Mouse (Mus musculus) testis, adult 2 months (tissue): ENCODE measurements at regions not wholly inside any gene's neighbourhood (a gene's known extent, or its start where the extent isn't known, plus 50 kb on each side); places are given as distances from the start of the nearest gene placed in this dataset.

Source experiments
- H3K27ac ChIP-seq: fragments of 200-500 bp; 2 replicates; pipeline ENCODE4 v1.5.1; 2012; ENCODE audit warnings: low read depth, low read length; ENCODE audit not compliant: control insufficient read depth, insufficient read depth
- H3K27me3 ChIP-seq: fragments of 200-500 bp; 2 replicates; pipeline ENCODE4 v1.6.1; 2012; ENCODE audit warnings: mild to moderate bottlenecking, low read length, moderate library complexity; ENCODE audit not compliant: control insufficient read depth, insufficient read depth
- H3K36me3 ChIP-seq: fragments of 200-500 bp; 2 replicates; pipeline ENCODE4 v1.6.1; 2012; ENCODE audit warnings: mild to moderate bottlenecking, low read length; ENCODE audit not compliant: control insufficient read depth, insufficient read depth
- H3K4me1 ChIP-seq: fragments of 200-500 bp; 2 replicates; pipeline ENCODE4 v1.6.1; 2012; ENCODE audit warnings: low read length; ENCODE audit not compliant: control insufficient read depth, insufficient read depth
- H3K4me3 ChIP-seq: fragments of 200-500 bp; 2 replicates; pipeline ENCODE4 v1.5.1; 2012; ENCODE audit warnings: low read depth, mild to moderate bottlenecking, low read length, moderate library complexity, mixed read lengths; ENCODE audit not compliant: control insufficient read depth
- CTCF ChIP-seq: fragments of 200-500 bp; IDR thresholded peaks from 2 replicates; pipeline ENCODE4 v1.5.1; 2012; ENCODE audit warnings: low read depth, mild to moderate bottlenecking, inconsistent platforms, low read length, moderate library complexity; ENCODE audit not compliant: control insufficient read depth, insufficient read depth, insufficient replicate concordance
- POLR2A ChIP-seq: fragments of 200-500 bp; IDR thresholded peaks from 2 replicates; pipeline ENCODE4 v1.6.1; 2012; ENCODE audit warnings: low read depth, mild to moderate bottlenecking, inconsistent platforms, low read length, moderate library complexity; ENCODE audit not compliant: control insufficient read depth

- peaks cover 4% of the 10 kb centered on the region for H3K4me1 ChIP-seq
- H3K36me3 ChIP-seq, result no peaks in the 10 kb centered on the region
- TF ChIP-seq POLR2A (no peak), CTCF (no peak)
- H3K27ac ChIP-seq, result no peak overlapping the region
- peak overlapping the region; percentile 54 for H3K4me3 ChIP-seq
- no peaks in the 10 kb centered on the region for H3K27me3 ChIP-seq
Measured at GRCm38 (mm10) chr11:57918447-57919059, 85.9 kb upstream of the Hand1 start.

- Histone ChIP-seq H3K27me3 (no peaks in the 10 kb centered on the region), H3K4me3 (no peak overlapping the region), H3K36me3 (no peaks in the 10 kb centered on the region), H3K27ac (no peak overlapping the region), H3K4me1 (peaks cover 4% of the 10 kb centered on the region)
- TF ChIP-seq CTCF (no peak), POLR2A (no peak)
Measured at GRCm38 (mm10) chr11:57917974-57918373, 85.4 kb upstream of the Hand1 start.

GRCm38 (mm10) chr11:57916016-57916415 lies 83.4 kb upstream of the Hand1 start:
- H3K4me3 ChIP-seq, result no peak overlapping the region
- peaks cover 5% of the 10 kb centered on the region for H3K4me1 ChIP-seq
- no peaks in the 10 kb centered on the region for H3K36me3 ChIP-seq
- H3K27ac ChIP-seq, result no peak overlapping the region
- TF ChIP-seq POLR2A, result no peak
- TF ChIP-seq CTCF, result no peak
- H3K27me3 ChIP-seq, result no peaks in the 10 kb centered on the region

- TF ChIP-seq CTCF (no peak), POLR2A (no peak)
- H3K27me3 ChIP-seq, result no peaks in the 10 kb centered on the region
- H3K4me1 ChIP-seq, result peaks cover 5% of the 10 kb centered on the region
- no peaks in the 10 kb centered on the region for H3K36me3 ChIP-seq
- no peak overlapping the region for H3K4me3 ChIP-seq
- H3K27ac ChIP-seq, result no peak overlapping the region
Measured at GRCm38 (mm10) chr11:57913801-57914560, 81.4 kb upstream of the Hand1 start.

DNA sequence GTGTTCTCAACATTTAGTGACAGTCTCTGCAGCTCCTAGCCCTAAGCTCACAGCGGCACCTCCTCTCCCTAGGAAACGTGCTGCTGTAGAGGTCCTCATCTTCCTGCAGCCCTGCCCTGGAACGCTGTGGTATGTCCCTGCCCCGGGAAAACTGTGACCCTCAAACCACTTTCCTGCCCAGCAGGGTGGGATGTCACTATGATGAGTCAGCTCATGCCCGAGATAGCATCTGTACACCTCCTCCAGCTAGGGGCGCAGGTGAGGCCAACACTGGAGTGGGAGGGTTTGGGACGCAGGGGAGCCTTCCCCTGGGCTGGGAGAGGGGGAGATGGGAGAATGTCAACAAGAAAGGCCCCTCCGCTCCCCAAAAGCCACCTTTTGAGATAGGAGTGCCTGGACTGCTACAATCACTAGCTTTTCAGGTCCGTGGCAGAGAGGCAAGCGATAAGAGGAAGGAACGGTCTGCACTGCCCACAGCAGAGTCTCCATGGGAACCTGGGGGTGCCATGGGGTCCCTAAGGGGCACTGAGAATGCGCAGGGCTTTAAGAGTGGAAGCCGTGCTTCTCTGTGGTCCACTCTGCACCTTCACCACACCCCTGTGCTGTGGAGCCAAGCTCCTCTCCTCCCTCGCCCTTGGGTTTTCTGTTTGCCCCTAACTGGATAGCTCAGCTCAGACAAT lies 80.5 kb upstream of the Hand1 start:
- H3K27me3 ChIP-seq, result no peaks in the 10 kb centered on the region
- H3K4me1 ChIP-seq, result peaks cover 2% of the 10 kb centered on the region; the same call in 1 of the 2 replicates
- no peaks in the 10 kb centered on the region for H3K36me3 ChIP-seq
- no peak overlapping the region for H3K4me3 ChIP-seq
- TF ChIP-seq CTCF (no peak), POLR2A (no peak)
- no peak overlapping the region for H3K27ac ChIP-seq

- Histone ChIP-seq H3K27ac (no peak overlapping the region), H3K4me1 (peaks cover 2% of the 10 kb centered on the region; the same call in 1 of the 2 replicates), H3K27me3 (no peaks in the 10 kb centered on the region), H3K36me3 (no peaks in the 10 kb centered on the region), H3K4me3 (no peak overlapping the region)
- TF ChIP-seq POLR2A, result no peak
- no peak for TF ChIP-seq CTCF
Measured at GRCm38 (mm10) chr11:57911698-57912283, 79.2 kb upstream of the Hand1 start.

DNA sequence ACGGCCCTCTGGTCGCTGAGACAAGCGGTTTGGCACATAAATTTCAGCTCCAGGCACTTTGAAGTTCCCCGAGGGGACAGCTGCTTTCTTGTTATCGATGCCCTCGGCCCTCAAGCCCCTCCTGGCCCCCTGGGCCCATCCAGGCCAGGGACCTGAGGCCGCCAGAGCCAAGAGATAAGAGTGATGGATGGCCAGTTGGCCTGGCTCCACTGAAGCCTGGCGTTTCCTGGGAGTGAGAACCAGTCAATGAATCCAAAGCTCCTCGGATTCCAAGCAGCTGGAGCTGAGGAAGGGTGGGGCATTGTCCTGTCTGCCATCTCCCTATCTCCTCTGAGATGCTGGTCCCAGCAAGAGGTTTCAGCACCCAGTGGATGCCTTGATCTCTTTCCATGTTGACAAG lies 71.6 kb upstream of the Hand1 start:
- TF ChIP-seq CTCF (no peak), POLR2A (no peak)
- Histone ChIP-seq H3K27ac (no peak overlapping the region), H3K4me1 (no peaks in the 10 kb centered on the region), H3K4me3 (no peak overlapping the region), H3K36me3 (no peaks in the 10 kb centered on the region), H3K27me3 (no peaks in the 10 kb centered on the region)
